Mouse (Mus musculus): ENCODE results near the gene Lysmd2. TPM values are rescaled to one million over a fixed set of nuclear protein-coding genes. Genes with fewer than 3 reads are reported as not detected.
"Not testable (repeated sequence)": the region's sequence is repeated elsewhere in the genome, so short reads cannot be mapped to it uniquely, and the experiment has no call there.

Lysmd2 gene
- total and polyA plus RNA-seq, 3 experiments: 0.22 TPM; not detected in 2

- DNase-seq (ENCODE audit: low spot score): no peak
- Histone ChIP-seq H3K9me3 (replicated peaks) (no peaks in the 10 kb centered on the region), H3K4me1 (ENCODE audit: insufficient read depth, low read depth, low read length) (no peaks in the 10 kb centered on the region), H3K4me3 (ENCODE audit: low read depth, low read length) (no peak overlapping the region), H3K27me3 (ENCODE audit: insufficient read depth, low read length) (peaks cover 6% of the 10 kb centered on the region; the same call in 1 of the 2 replicates), H3K36me3 (replicated peaks) (no peaks in the 10 kb centered on the region)
- no peak for ATAC-seq (ENCODE audit: extremely low read depth, insufficient number of reproducible peaks, low FRiP score, poor library complexity, severe bottlenecking)
- TF ChIP-seq TAL1 (conservative IDR thresholded peaks at IDR 0.05; ENCODE audit: low read depth, low read length) (no peak), CTCF (IDR thresholded peaks at IDR 0.05; ENCODE audit: low read depth, low read length) (no peak), GATA1 (IDR thresholded peaks at IDR 0.05; ENCODE audit: borderline replicate concordance, low read length) (no peak), POLR2AphosphoS5 (IDR thresholded peaks at IDR 0.05; ENCODE audit: insufficient replicate concordance, low read depth, low read length) (no peak), GATA2 (IDR thresholded peaks at IDR 0.05; ENCODE audit: borderline replicate concordance, low read depth, low read length) (no peak)
These were observed 16.0 kb upstream of the Lysmd2 start for GRCm38 (mm10) chr9:75609505-75609904.

GRCm38 (mm10) chr9:75609965-75610364 lies 15.6 kb upstream of the Lysmd2 start:
- TF ChIP-seq POLR2AphosphoS5 (IDR thresholded peaks at IDR 0.05; ENCODE audit: insufficient replicate concordance, low read depth, low read length) (no peak), GATA1 (IDR thresholded peaks at IDR 0.05; ENCODE audit: borderline replicate concordance, low read length) (no peak), CTCF (IDR thresholded peaks at IDR 0.05; ENCODE audit: low read depth, low read length) (no peak), GATA2 (IDR thresholded peaks at IDR 0.05; ENCODE audit: borderline replicate concordance, low read depth, low read length) (no peak), TAL1 (conservative IDR thresholded peaks at IDR 0.05; ENCODE audit: low read depth, low read length) (no peak)
- ATAC-seq (ENCODE audit: extremely low read depth, insufficient number of reproducible peaks, low FRiP score, poor library complexity, severe bottlenecking): no peak
- no peaks in the 10 kb centered on the region for H3K4me1 ChIP-seq (ENCODE audit: insufficient read depth, low read depth, low read length)
- H3K36me3 ChIP-seq (replicated peaks): no peaks in the 10 kb centered on the region
- H3K4me3 ChIP-seq (ENCODE audit: low read depth, low read length): no peak overlapping the region
- H3K9me3 ChIP-seq (replicated peaks): no peaks in the 10 kb centered on the region
- DNase-seq (ENCODE audit: low spot score): no peak
- H3K27me3 ChIP-seq (ENCODE audit: insufficient read depth, low read length): peaks cover 6% of the 10 kb centered on the region; the same call in 1 of the 2 replicates

- DNase-seq (ENCODE audit: low spot score): no peak
- TF ChIP-seq GATA1 (IDR thresholded peaks at IDR 0.05; ENCODE audit: borderline replicate concordance, low read length): no peak
- no peaks in the 10 kb centered on the region for H3K4me1 ChIP-seq (ENCODE audit: insufficient read depth, low read depth, low read length)
- ATAC-seq (ENCODE audit: extremely low read depth, insufficient number of reproducible peaks, low FRiP score, poor library complexity, severe bottlenecking): no peak
- H3K36me3 ChIP-seq (replicated peaks): no peaks in the 10 kb centered on the region
- H3K9me3 ChIP-seq (replicated peaks): no peaks in the 10 kb centered on the region
- H3K27me3 ChIP-seq (ENCODE audit: insufficient read depth, low read length): peaks cover 6% of the 10 kb centered on the region; the same call in 1 of the 2 replicates
- H3K4me3 ChIP-seq (ENCODE audit: low read depth, low read length): no peak within 1 kb of the TSS
These were observed 14.7 kb upstream of the Lysmd2 start, which contains the start of gene Tmod2 for GRCm38 (mm10) chr9:75610571-75611493. Gene Tmod2 (minus strand): TSS chr9:75611325.

GRCm38 (mm10) chr9:75616560-75616959 lies 9.0 kb upstream of the Lysmd2 start:
- DNase-seq (ENCODE audit: low spot score) (no peak), ATAC-seq (ENCODE audit: extremely low read depth, insufficient number of reproducible peaks, low FRiP score, poor library complexity, severe bottlenecking) (no peak)
- TF ChIP-seq GATA2 (IDR thresholded peaks at IDR 0.05; ENCODE audit: borderline replicate concordance, low read depth, low read length) (no peak), CTCF (IDR thresholded peaks at IDR 0.05; ENCODE audit: low read depth, low read length) (no peak), GATA1 (IDR thresholded peaks at IDR 0.05; ENCODE audit: borderline replicate concordance, low read length) (no peak), TAL1 (conservative IDR thresholded peaks at IDR 0.05; ENCODE audit: low read depth, low read length) (no peak), POLR2AphosphoS5 (IDR thresholded peaks at IDR 0.05; ENCODE audit: insufficient replicate concordance, low read depth, low read length) (no peak)
- Histone ChIP-seq H3K9me3 (replicated peaks) (no peaks in the 10 kb centered on the region), H3K36me3 (replicated peaks) (no peaks in the 10 kb centered on the region), H3K4me3 (ENCODE audit: low read depth, low read length) (no peak overlapping the region), H3K27me3 (ENCODE audit: insufficient read depth, low read length) (peaks cover 6% of the 10 kb centered on the region; the same call in 1 of the 2 replicates), H3K4me1 (ENCODE audit: insufficient read depth, low read depth, low read length) (no peaks in the 10 kb centered on the region)

- ATAC-seq (ENCODE audit: extremely low read depth, insufficient number of reproducible peaks, low FRiP score, poor library complexity, severe bottlenecking) (no peak), DNase-seq (ENCODE audit: low spot score) (no peak)
- no peaks in the 10 kb centered on the region for H3K9me3 ChIP-seq (replicated peaks)
- H3K4me1 ChIP-seq (ENCODE audit: insufficient read depth, low read depth, low read length): no peaks in the 10 kb centered on the region
- no peaks in the 10 kb centered on the region for H3K36me3 ChIP-seq (replicated peaks)
- H3K4me3 ChIP-seq (ENCODE audit: low read depth, low read length): no peak overlapping the region
- H3K27me3 ChIP-seq (ENCODE audit: insufficient read depth, low read length): peaks cover 6% of the 10 kb centered on the region; the same call in 1 of the 2 replicates
- no peak for TF ChIP-seq GATA1 (IDR thresholded peaks at IDR 0.05; ENCODE audit: borderline replicate concordance, low read length)
- TF ChIP-seq CTCF (IDR thresholded peaks at IDR 0.05; ENCODE audit: low read depth, low read length): no peak
- no peak for TF ChIP-seq TAL1 (conservative IDR thresholded peaks at IDR 0.05; ENCODE audit: low read depth, low read length)
- no peak for TF ChIP-seq POLR2AphosphoS5 (IDR thresholded peaks at IDR 0.05; ENCODE audit: insufficient replicate concordance, low read depth, low read length)
These were observed 6.6 kb upstream of the Lysmd2 start for GRCm38 (mm10) chr9:75618836-75619400.

GRCm38 (mm10) chr9:75619761-75620160 lies 5.8 kb upstream of the Lysmd2 start:
- H3K4me3 ChIP-seq (ENCODE audit: low read depth, low read length); DNase-seq (ENCODE audit: low spot score); H3K4me1 ChIP-seq (ENCODE audit: insufficient read depth, low read depth, low read length); H3K27me3 ChIP-seq (ENCODE audit: insufficient read depth, low read length); H3K9me3 ChIP-seq (replicated peaks); ATAC-seq (ENCODE audit: extremely low read depth, insufficient number of reproducible peaks, low FRiP score, poor library complexity, severe bottlenecking); H3K36me3 ChIP-seq (replicated peaks): not testable (repeated sequence)

Data from G1E (cell line).